Mouse (Mus musculus) thymus, postnatal 25 days (tissue): ENCODE data around the gene Chrm2.

Experiments used
- DNase-seq: peaks from one replicate; pipeline ENCODE4 v3.0.0; 2022

Chrm2 gene

GRCm38 (mm10) chr6:36517242-36517641, 129.4 kb downstream of the Chrm2 start:
- no peak for DNase-seq

DNA sequence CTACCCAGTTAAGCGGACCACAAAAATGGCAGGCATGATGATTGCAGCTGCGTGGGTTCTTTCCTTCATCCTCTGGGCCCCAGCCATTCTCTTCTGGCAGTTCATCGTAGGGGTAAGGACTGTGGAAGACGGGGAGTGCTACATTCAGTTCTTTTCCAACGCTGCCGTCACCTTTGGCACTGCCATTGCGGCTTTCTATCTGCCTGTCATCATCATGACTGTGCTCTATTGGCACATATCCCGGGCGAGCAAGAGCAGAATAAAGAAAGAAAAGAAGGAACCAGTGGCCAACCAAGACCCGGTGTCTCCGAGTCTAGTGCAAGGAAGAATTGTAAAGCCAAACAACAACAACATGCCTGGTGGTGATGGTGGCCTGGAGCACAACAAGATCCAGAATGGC, 135.7 kb downstream of the Chrm2 start:
- DNase-seq: no peak

GRCm38 (mm10) chr6:36528509-36528908, 140.6 kb downstream of the Chrm2 start:
- DNase-seq: no peak

DNA sequence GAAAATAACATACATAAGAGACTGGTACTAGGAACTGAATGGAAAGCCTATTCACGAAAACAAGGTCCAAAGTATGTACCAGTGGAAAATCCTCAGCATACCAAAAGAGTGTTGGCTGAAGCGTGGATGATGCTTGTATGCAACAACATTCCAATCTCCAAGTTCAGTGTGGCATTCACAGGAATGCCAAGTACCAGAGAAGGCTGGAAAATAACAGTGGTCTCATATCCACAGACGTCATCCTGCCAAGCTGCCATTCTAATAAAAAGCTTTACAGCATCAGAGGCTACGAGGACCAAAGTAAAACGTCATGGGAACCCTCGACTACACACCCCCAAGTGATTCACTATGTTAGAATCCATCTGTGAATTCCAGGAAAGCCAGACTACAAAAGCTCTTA, 153.4 kb downstream of the Chrm2 start:
- DNase-seq: no peak

DNA sequence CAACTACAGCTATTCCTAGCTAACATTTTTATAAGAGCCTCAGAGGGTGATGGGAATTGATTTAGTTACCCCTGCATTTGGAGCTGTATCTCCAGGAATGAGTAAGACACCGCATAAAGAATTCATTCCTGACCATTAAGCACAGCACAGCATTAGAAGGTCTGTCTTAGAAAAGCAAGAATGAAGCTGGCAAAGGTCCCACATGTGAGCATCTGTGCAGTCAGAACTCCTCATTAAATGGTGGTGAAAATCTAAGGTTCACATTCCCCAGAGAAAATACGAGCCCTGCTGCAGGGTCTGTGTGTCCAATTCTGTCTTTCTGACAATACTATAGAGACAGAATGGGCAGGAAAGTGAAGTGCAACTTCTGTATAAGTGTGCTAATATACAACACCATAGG, 179.0 kb downstream of the Chrm2 start:
- no peak for DNase-seq
